Mouse (Mus musculus) intestine, postnatal 0 days (tissue): Measurements from ENCODE around the gene Epb41l5. TPM values are rescaled to one million over a fixed set of nuclear protein-coding genes. Genes with fewer than 3 reads are reported as not detected.

Experiments
- ATAC-seq: fragments of 200-750 bp; cut with Nextera tagmentation; 2 replicates; pipeline ENCODE4 v1.8.0; 2017; ENCODE audit warnings: mild to moderate bottlenecking, moderate TSS enrichment, moderate library complexity
- H3K27ac ChIP-seq: fragments of 300-500 bp; sonication (generic); 2 replicates; pipeline ENCODE4 v1.5.1; 2014; ENCODE audit warnings: mild to moderate bottlenecking, low read depth, low read length, moderate library complexity
- H3K27me3 ChIP-seq: fragments of 300-500 bp; sonication (generic); replicated peaks from 2 replicates; pipeline ENCODE4 v1.6.1; 2014; ENCODE audit warnings: low read length, mixed read lengths; ENCODE audit not compliant: control insufficient read depth, insufficient read depth
- H3K36me3 ChIP-seq: fragments of 300-500 bp; sonication (generic); 2 replicates; pipeline ENCODE4 v1.6.1; 2014; ENCODE audit warnings: mild to moderate bottlenecking, moderate library complexity; ENCODE audit not compliant: control insufficient read depth, insufficient read depth
- H3K4me1 ChIP-seq: fragments of 300-500 bp; sonication (generic); replicated peaks from 2 replicates; pipeline ENCODE4 v1.6.1; 2014; ENCODE audit warnings: antibody characterized with exemption, low read length, mixed read lengths; ENCODE audit not compliant: control insufficient read depth, insufficient read depth
- H3K4me2 ChIP-seq: fragments of 300-500 bp; sonication (generic); replicated peaks from 2 replicates; pipeline ENCODE4 v1.6.1; 2014; ENCODE audit warnings: low read depth, mild to moderate bottlenecking, moderate library complexity
- H3K4me3 ChIP-seq: fragments of 300-500 bp; sonication (generic); 2 replicates; pipeline ENCODE4 v1.5.1; 2014; ENCODE audit warnings: low read depth, low read length
- H3K9ac ChIP-seq: fragments of 300-500 bp; sonication (generic); 2 replicates; pipeline ENCODE4 v1.6.1; 2014; ENCODE audit warnings: mild to moderate bottlenecking, low read depth, low read length
- H3K9me3 ChIP-seq: fragments of 300-500 bp; sonication (generic); 2 replicates; pipeline ENCODE4 v1.6.1; 2016; ENCODE audit warnings: mixed run types; ENCODE audit not compliant: control insufficient read depth
- CTCF ChIP-seq: sonication (generic); IDR thresholded peaks from 2 replicates; pipeline ENCODE4 v1.5.1; 2016; ENCODE audit warnings: low read depth, mild to moderate bottlenecking, control low read depth, antibody characterized with exemption, moderate library complexity
- WGBS: fragments of 180-500 bp; shearing (Covaris S2); extraction: QIAGEN DNeasy Blood & Tissue Kit; methylation state at CpG from one replicate; pipeline ENCODE4 v1.1.7; 2014; 5-methylcytosine and 5-hydroxymethylcytosine counted together
- polyA plus RNA-seq: library from polyadenylated mRNA; unstranded; fragments of >200 nt; fragmentation: Nextera tagmentation; extraction: Ambion mirVana; gene quantifications from 2 replicates; pipeline ENCODE4 v1.2.1, GENCODE M21; 2015

Epb41l5 gene
- polyA plus RNA-seq, 1 experiment from 2014 or later, result 14.3 TPM

GRCm38 (mm10) chr1:119640006-119640405 lies 8.8 kb downstream of the Epb41l5 start:
- Histone ChIP-seq H3K9me3 (no peaks in the 10 kb centered on the region), H3K4me1 (0 out of 2 replicates have a peak, but pooled peaks cover 3% of the 10 kb centered on the region), H3K9ac (no peak overlapping the region), H3K4me3 (no peak overlapping the region), H3K27ac (no peak overlapping the region), H3K36me3 (no peaks in the 10 kb centered on the region), H3K27me3 (no peaks in the 10 kb centered on the region), H3K4me2 (no peak overlapping the region)
- 30% methylated on average over 2 of the region's 2 CpGs for WGBS
- ATAC-seq, result no peak
- TF ChIP-seq CTCF, result no peak

DNA sequence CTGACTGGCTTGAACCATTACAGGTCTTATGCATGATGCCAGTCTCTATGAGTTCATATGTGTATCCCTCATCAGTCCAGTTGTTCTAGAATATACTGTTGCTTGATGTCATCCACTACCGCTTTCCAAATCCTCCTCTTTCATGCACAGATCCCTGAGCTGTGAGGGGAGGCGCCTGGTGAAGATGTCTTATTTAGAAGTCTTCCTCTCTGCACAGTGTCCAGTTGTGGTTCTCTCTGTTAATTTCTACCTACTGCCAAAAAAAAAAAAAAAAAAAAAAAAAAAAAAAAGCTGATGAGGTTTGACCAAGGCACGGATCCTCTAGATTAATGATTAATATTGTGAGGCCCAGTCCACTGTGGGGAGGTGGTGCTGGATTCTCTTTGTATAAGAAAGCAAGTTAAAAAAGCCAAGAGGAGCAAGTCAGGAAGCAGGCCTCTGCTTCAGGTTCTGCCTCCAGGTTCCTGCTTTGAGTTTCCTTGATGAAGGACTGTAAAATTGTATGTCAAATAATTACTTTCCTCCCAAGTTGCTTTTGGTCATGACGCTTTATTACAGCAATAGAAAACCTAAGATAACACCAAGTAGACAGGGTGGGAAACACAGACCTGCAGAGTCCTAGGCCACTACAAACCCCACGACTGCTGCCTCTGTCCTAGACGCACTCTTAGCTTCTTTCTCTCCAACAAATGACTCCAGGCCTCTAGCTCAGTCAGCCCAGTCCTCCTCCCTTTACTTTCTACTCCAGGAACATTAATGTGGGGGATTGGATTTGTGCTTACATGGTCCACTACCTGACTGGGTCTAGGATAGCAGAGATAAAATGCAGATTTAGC lies 11.4 kb downstream of the Epb41l5 start:
- Histone ChIP-seq H3K4me2 (peak overlapping the region; percentile 17; the same call in 1 of the 2 replicates), H3K9ac (no peak overlapping the region; the same call in 1 of the 2 replicates), H3K27me3 (no peaks in the 10 kb centered on the region), H3K4me3 (no peak overlapping the region), H3K9me3 (no peaks in the 10 kb centered on the region), H3K4me1 (0 out of 2 replicates have a peak, but pooled peaks cover 3% of the 10 kb centered on the region), H3K36me3 (peaks cover 7% of the 10 kb centered on the region; the same call in 1 of the 2 replicates), H3K27ac (peak overlapping the region; percentile 68)
- WGBS, result 59% methylated on average over 6 of the region's 6 CpGs
- TF ChIP-seq CTCF, result no peak
- peak; percentile 31; the same call in 1 of the 2 replicates for ATAC-seq

- H3K9me3 ChIP-seq, result no peaks in the 10 kb centered on the region
- no peak overlapping the region for H3K27ac ChIP-seq
- 0 out of 2 replicates have a peak, but pooled peaks cover 2% of the 10 kb centered on the region for H3K4me1 ChIP-seq
- no peak overlapping the region for H3K4me2 ChIP-seq
- peaks cover 11% of the 10 kb centered on the region for H3K36me3 ChIP-seq
- WGBS, result 77% methylated on average over 3 of the region's 3 CpGs
- H3K9ac ChIP-seq, result no peak overlapping the region
- TF ChIP-seq CTCF, result no peak
- no peak for ATAC-seq
- H3K4me3 ChIP-seq, result no peak overlapping the region
- H3K27me3 ChIP-seq, result no peaks in the 10 kb centered on the region
These were observed 14.1 kb downstream of the Epb41l5 start for GRCm38 (mm10) chr1:119634746-119635145.

DNA sequence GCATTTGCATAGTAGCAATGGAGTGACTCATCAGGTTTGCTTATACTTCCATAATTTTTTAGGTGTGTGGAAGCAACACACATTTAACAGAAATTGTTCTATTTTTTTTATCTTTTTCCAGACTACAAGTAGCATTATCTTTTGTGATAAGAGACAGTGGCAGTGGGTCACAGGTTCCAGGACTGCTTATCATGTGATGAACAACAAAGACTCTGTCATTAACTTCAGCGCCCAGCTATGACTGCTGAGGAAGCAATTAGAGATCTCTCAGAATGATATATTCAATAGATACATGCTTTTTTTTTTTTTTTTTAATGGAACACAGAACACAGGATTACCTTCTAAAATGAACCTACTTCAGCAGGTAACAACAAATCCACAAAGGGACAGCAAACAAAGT lies 18.4 kb downstream of the Epb41l5 start:
- Histone ChIP-seq H3K4me3 (no peak overlapping the region), H3K9ac (no peak overlapping the region), H3K27me3 (no peaks in the 10 kb centered on the region), H3K4me2 (no peak overlapping the region), H3K36me3 (peaks cover 11% of the 10 kb centered on the region), H3K4me1 (no peaks in the 10 kb centered on the region), H3K9me3 (no peaks in the 10 kb centered on the region), H3K27ac (no peak overlapping the region)
- no peak for TF ChIP-seq CTCF
- 0 out of 2 replicates have a peak, but pooled peaks have one; percentile 33 for ATAC-seq
- 40% methylated on average over 1 of the region's 1 CpGs for WGBS

GRCm38 (mm10) chr1:119626837-119627236 lies 22.0 kb downstream of the Epb41l5 start:
- 61% methylated on average over 4 of the region's 4 CpGs for WGBS
- Histone ChIP-seq H3K36me3 (no peaks in the 10 kb centered on the region; the same call in 1 of the 2 replicates), H3K27me3 (no peaks in the 10 kb centered on the region), H3K4me2 (no peak overlapping the region), H3K9me3 (no peaks in the 10 kb centered on the region), H3K4me1 (no peaks in the 10 kb centered on the region), H3K4me3 (no peak overlapping the region), H3K27ac (no peak overlapping the region), H3K9ac (no peak overlapping the region)
- ATAC-seq, result no peak
- TF ChIP-seq CTCF, result no peak

DNA sequence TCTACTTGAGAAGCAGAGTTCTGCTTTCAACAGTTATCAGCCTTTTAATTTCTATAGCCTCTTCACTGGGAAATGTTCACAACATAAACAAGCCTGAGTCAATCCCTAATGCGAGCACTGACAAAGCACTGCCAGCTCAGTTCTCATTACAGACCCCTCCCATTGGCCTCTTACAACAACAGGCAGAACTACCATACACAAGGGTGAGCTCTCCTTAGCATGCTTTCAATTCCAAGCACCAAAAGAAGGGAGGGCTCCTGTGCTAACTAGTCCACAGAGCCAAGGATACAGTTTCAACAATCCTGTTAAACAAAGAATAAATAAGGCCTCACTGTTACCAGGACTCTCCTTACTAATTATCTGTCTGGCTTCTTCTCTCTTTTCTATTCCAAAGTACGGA lies 24.4 kb downstream of the Epb41l5 start:
- TF ChIP-seq CTCF, result no peak
- H3K9ac ChIP-seq, result no peak overlapping the region
- no peaks in the 10 kb centered on the region for H3K4me1 ChIP-seq
- no peak overlapping the region for H3K27ac ChIP-seq
- H3K36me3 ChIP-seq, result peaks cover 3% of the 10 kb centered on the region
- no peak overlapping the region for H3K4me2 ChIP-seq
- no peaks in the 10 kb centered on the region for H3K27me3 ChIP-seq
- no peak for ATAC-seq
- 53% methylated on average over 2 of the region's 2 CpGs for WGBS
- H3K4me3 ChIP-seq, result no peak overlapping the region
- H3K9me3 ChIP-seq, result no peaks in the 10 kb centered on the region
